Mouse (Mus musculus) frontal cortex, adult (tissue): Measurements from ENCODE around the gene Rbms3.

ENCODE experiments used
- ATAC-seq: cut with Nextera tagmentation; 2 replicates; pipeline ENCODE4 v1.9.2; 2017; ENCODE audit warnings: mild to moderate bottlenecking, moderate library complexity, mixed read lengths; ENCODE audit not compliant: low TSS enrichment

The Rbms3 gene

DNA sequence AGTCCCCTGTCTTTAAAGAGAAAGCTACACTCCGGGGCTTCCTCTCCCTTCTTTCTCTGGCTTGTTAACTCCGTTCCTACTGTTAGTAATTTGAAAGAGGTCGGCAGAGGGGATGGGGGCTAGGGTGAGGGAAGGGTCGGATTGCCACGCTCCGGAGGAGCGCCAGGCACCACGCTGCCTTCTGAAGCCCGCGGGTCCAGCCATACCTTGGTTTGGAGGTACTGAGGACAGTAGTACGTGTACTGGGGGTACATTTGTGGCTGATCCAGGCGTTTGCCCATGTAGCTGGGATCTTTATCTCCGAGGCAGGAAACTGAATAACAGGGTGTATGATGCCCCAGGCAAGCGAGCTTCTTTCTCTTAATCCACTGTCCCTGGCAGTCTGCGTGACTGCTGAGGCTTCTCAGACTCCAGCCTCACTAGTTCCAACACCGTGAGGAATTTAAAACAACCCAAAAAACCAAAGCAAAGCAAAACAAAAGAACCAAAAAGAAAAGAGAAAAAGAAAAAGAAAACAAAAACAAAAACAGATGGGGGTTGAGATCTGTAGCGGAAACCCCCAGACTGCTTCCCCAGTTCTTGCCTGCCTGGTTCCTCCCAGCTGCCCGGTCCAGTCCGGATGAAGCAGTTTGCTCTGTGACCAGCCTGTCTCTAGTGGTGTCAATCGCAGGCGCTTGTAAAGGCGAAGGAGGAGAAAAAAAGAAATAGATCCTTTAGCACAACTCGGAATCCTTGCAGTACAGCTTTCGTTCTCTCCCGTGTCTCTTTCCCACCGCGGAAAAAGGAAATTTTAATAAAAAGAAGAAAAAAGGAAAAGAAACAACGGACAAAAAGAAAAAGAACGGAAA, 378.0 kb downstream of the Rbms3 start:
- ATAC-seq: peak; percentile 50; the same call in 1 of the 2 replicates

- ATAC-seq: no peak
Measured at GRCm38 (mm10) chr9:117250831-117251165, 378.9 kb downstream of the Rbms3 start.

DNA sequence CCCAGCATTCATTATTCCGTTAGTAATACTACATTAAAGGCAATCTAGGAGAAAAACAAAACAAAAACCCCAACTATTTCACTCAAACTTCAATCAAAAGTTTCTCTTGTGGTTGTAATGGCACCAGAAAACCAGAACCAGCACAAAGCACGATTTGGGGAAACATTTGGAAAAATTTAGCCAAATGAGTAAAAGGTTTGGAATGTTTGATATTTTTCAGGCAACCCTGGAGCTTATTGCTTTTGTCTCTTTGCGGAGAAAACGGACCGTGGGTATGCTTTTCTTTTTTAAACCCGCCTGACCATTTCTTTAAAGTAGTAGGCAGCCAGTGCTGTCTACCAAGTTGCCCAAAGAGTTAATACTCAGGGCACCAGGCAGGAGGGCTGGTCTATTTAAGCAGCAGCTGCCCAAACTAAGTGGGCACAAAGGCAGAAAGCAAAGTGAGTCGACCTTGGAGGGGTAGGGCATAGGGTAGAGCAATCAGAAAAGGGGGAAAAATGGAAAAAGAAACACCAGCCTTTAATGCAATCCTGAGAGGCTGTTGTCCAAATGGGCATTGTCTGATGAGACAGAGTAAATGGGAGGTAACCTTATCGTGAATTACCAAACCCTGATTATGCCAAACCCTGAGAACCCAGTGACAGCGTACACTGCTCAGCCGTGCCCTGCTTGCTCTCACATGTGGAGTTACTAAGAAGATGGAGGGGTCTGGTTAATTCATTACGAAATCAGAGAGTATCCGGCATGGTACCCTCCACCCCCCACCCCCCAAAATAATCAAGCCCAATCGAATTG, 379.5 kb downstream of the Rbms3 start:
- no peak for ATAC-seq

- ATAC-seq: no peak
Measured at GRCm38 (mm10) chr9:117247311-117247980, 382.3 kb downstream of the Rbms3 start.

- no peak for ATAC-seq
Measured at GRCm38 (mm10) chr9:117246173-117246572, 383.5 kb downstream of the Rbms3 start.

- ATAC-seq: no peak
Measured at GRCm38 (mm10) chr9:117243365-117243764, 386.3 kb downstream of the Rbms3 start.

- ATAC-seq: no peak
Measured at GRCm38 (mm10) chr9:117234726-117235075, 395.0 kb downstream of the Rbms3 start.

DNA sequence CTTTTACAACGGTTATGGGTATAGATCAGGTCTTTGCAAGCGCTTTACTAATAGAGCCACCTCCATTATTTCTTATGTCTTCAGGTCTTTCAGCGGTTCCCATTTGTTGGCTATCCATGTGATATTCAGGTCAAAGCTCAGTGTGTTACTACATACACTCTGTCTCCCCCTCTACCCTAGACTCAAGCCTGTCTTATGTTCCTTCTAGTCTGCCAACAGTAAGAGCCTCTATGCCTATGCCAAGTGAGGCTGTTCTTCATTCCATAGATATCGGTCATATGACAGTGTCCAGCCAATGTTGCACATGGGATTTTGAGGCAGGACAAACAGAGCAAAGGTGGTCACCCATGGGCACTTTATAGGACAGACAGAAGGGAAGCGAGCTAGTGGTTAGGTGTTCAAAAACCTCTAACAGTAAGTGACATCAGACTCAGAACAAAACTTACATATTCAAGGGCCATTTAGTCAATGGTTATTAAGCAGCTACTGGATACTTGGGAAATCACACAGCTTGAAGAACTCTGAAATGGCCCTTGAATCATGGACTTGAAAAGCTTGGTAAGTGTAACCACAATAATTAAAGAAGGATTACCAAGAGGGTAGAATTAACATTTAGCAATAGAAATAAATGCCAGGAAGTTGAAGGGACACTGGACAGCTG, 395.5 kb downstream of the Rbms3 start:
- ATAC-seq: no peak

GRCm38 (mm10) chr9:117222741-117223140, 407.0 kb downstream of the Rbms3 start:
- no peak for ATAC-seq

- no peak for ATAC-seq
Measured at GRCm38 (mm10) chr9:117221481-117221880, 408.2 kb downstream of the Rbms3 start.

DNA sequence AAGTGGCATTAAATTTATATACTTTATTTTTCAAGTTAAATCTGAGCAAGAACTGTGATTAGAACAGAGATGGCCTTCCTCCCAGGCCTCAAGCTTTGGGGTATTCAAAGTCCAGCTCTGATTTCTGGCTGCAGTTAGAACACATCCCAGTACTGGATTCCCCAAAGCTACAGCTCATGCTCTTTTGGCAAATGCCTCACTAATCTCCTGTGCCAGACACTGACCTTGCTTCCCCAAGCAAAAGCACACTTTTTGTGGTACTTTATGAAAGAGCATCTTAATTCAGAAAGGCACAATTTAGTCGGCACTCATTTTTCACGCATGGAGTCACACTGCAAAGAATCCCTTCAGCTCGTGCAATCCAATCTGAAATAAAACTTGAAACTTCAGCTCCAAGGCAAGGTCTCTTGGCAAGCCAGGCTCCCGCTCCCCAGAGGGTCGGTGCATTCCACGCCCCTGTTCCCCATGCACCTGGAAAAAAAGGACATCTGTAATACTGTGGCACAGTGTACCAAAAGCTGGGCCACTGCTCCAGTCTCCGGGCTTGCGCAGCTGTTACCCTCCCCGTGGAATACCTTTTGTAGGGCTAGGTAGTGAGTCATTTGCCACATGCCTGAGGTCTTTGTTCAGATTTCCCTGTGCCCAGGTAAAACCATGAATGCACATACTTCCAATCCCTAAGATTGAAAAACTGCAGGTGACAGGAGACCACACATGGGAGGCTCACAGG, 413.5 kb downstream of the Rbms3 start:
- no peak for ATAC-seq

DNA sequence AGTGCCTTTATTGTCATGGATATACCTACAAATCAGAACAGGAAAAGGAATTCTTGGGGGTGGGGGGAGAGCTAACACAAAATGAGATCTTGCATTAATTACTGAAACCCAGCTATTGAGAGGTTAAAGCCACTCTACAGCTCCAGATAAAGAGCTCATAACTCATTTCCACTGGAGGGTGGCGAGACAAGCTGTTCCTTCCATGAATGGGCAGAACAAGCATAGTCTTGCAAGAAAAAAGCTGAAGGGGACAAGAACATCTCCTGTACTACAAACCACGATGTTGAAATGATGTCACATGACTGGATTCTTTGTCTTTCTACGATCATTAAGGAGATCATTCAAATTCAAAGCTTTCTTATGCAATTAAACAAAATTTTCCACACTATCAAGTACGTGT, 417.7 kb downstream of the Rbms3 start:
- no peak for ATAC-seq

- no peak for ATAC-seq
Measured at GRCm38 (mm10) chr9:117210344-117210743, 419.4 kb downstream of the Rbms3 start.

DNA sequence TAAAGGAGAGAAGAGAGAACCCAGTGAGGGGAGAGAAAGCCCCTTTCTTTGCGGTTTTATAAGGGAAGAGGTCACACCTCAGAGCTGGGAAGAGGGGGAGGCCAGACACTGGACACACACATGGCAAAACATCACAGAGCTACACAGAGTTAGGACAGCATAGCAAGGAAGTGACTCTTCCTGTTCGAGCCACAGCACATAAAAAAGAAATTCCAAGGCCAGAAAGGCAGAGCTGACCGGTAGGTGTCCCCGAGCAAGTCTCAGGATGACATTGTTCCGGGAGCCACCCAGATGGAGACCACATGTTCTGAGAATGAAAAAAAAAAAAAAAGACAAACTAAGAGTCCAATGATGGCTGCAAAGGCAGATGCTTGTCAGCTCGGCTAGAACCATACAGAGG, 424.3 kb downstream of the Rbms3 start:
- ATAC-seq: no peak

GRCm38 (mm10) chr9:117200067-117200658, 429.6 kb downstream of the Rbms3 start:
- no peak for ATAC-seq

DNA sequence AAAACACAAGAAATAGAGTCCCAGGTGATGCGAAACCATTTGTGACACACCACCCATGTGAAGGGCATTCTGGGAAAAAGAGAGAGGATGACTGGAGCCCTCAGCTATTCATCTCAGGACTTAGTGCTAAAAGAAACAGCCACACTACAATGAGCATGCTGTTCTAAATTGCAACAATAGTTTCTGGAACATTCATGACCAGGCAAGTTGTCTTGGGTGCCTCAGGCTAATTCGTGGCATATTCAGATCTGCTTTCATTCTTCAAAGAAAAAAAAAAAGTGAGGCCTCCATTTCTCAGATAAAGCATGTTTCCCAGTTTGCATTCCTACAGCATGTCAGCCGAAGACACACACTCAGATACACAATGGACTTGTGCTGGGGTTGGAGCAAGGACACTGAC, 432.2 kb downstream of the Rbms3 start:
- ATAC-seq: no peak

GRCm38 (mm10) chr9:117192565-117193540, 436.9 kb downstream of the Rbms3 start:
- peak; percentile 44; the same call in 1 of the 2 replicates for ATAC-seq

DNA sequence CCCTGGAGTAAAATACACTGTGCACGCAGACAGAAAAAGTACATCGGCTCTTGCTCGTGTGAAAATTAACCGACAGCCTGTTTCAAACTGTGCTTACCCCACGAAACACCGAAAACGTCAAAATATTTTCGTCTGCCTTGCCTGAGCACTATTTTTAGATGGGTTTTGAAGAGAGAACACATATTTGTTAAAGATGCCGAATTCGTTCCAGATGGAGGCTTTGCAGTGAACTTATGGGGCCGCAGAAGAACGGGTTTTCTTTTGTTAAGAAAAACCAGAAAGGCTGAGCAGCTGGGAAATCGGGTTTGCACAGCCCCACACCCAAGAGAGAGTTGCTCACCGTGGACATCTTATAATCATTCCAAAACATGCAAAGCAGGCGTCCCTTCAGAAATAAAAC, 437.6 kb downstream of the Rbms3 start:
- ATAC-seq: peak; percentile 59; the same call in 1 of the 2 replicates

- no peak for ATAC-seq
Measured at GRCm38 (mm10) chr9:117188406-117188805, 441.3 kb downstream of the Rbms3 start.
